Mouse (Mus musculus): ENCODE results near the gene Cd2. TPM values are rescaled to one million over a fixed set of nuclear protein-coding genes. Genes with fewer than 3 reads are reported as not detected.

Cd2 gene
- 0.14 TPM in 1 of 2 replicates, not detected in the other for polyA plus RNA-seq (2015; fragmentation: Nextera tagmentation; extraction: Ambion mirVana)

- Histone ChIP-seq H3K4me1 (no peaks in the 10 kb centered on the region), H3K9me3 (no peaks in the 10 kb centered on the region), H3K27ac (no peak within 1 kb of the TSS), H3K36me3 (no peaks in the 10 kb centered on the region), H3K9ac (no peak within 1 kb of the TSS), H3K4me3 (replicated peaks) (no peak within 1 kb of the TSS), H3K27me3 (replicated peaks) (no peaks in the 10 kb centered on the region), H3K4me2 (no peak within 1 kb of the TSS)
- no peak; the same call in 1 of the 2 replicates for ATAC-seq (ENCODE audit: insufficient read depth, low FRiP score, low read depth)
- 14% methylated on average over 4 of the region's 4 CpGs for WGBS
These were observed at the start of gene Cd2 for GRCm38 (mm10) chr3:101287911-101288311. TSS of gene Cd2 (minus strand) at chr3:101287939.

- H3K4me1 ChIP-seq = no peaks in the 10 kb centered on the region
- H3K36me3 ChIP-seq = no peaks in the 10 kb centered on the region
- H3K4me3 ChIP-seq (replicated peaks) = no peak overlapping the region
- WGBS = 79% methylated on average over 7 of the region's 7 CpGs
- H3K27ac ChIP-seq = no peak overlapping the region
- no peak for ATAC-seq (ENCODE audit: insufficient read depth, low FRiP score, low read depth)
- no peak overlapping the region for H3K9ac ChIP-seq
- H3K4me2 ChIP-seq = no peak overlapping the region
- no peaks in the 10 kb centered on the region for H3K27me3 ChIP-seq (replicated peaks)
- no peaks in the 10 kb centered on the region for H3K9me3 ChIP-seq
These were observed 40.9 kb upstream of the Cd2 start for GRCm38 (mm10) chr3:101328617-101329016.

- Histone ChIP-seq H3K36me3 (no peaks in the 10 kb centered on the region), H3K27ac (no peak overlapping the region), H3K4me2 (no peak overlapping the region), H3K4me3 (replicated peaks) (no peak overlapping the region), H3K9ac (no peak overlapping the region), H3K4me1 (no peaks in the 10 kb centered on the region), H3K27me3 (replicated peaks) (no peaks in the 10 kb centered on the region), H3K9me3 (no peaks in the 10 kb centered on the region)
- WGBS = 84% methylated on average over 2 of the region's 2 CpGs
- ATAC-seq (ENCODE audit: insufficient read depth, low FRiP score, low read depth) = no peak
These were observed 39.5 kb upstream of the Cd2 start for GRCm38 (mm10) chr3:101327248-101327647.

GRCm38 (mm10) chr3:101322437-101322836 is 34.7 kb upstream of the Cd2 start:
- no peaks in the 10 kb centered on the region for H3K27me3 ChIP-seq (replicated peaks)
- no peak overlapping the region for H3K27ac ChIP-seq
- H3K4me1 ChIP-seq = no peaks in the 10 kb centered on the region
- no peak overlapping the region for H3K4me3 ChIP-seq (replicated peaks)
- no peak for ATAC-seq (ENCODE audit: insufficient read depth, low FRiP score, low read depth)
- no peaks in the 10 kb centered on the region for H3K36me3 ChIP-seq
- H3K9ac ChIP-seq = no peak overlapping the region
- WGBS = 79% methylated on average over 10 of the region's 10 CpGs
- H3K9me3 ChIP-seq = no peaks in the 10 kb centered on the region
- no peak overlapping the region for H3K4me2 ChIP-seq

GRCm38 (mm10) chr3:101320874-101321273 is 33.1 kb upstream of the Cd2 start:
- no peaks in the 10 kb centered on the region for H3K27me3 ChIP-seq (replicated peaks)
- H3K9ac ChIP-seq = no peak overlapping the region
- ATAC-seq (ENCODE audit: insufficient read depth, low FRiP score, low read depth) = no peak
- WGBS = 42% methylated on average over 7 of the region's 7 CpGs
- H3K4me2 ChIP-seq = no peak overlapping the region
- H3K4me1 ChIP-seq = no peaks in the 10 kb centered on the region
- no peaks in the 10 kb centered on the region for H3K36me3 ChIP-seq
- H3K9me3 ChIP-seq = no peaks in the 10 kb centered on the region
- no peak overlapping the region for H3K4me3 ChIP-seq (replicated peaks)
- H3K27ac ChIP-seq = no peak overlapping the region

- ATAC-seq (ENCODE audit: insufficient read depth, low FRiP score, low read depth) = no peak
- H3K9ac ChIP-seq = no peak overlapping the region
- no peak overlapping the region for H3K4me2 ChIP-seq
- no peaks in the 10 kb centered on the region for H3K4me1 ChIP-seq
- H3K27ac ChIP-seq = no peak overlapping the region
- no peaks in the 10 kb centered on the region for H3K9me3 ChIP-seq
- H3K4me3 ChIP-seq (replicated peaks) = no peak overlapping the region
- H3K27me3 ChIP-seq (replicated peaks) = no peaks in the 10 kb centered on the region
- H3K36me3 ChIP-seq = no peaks in the 10 kb centered on the region
- 80% methylated on average over 6 of the region's 6 CpGs for WGBS
These were observed 30.9 kb upstream of the Cd2 start for GRCm38 (mm10) chr3:101318516-101319170.

- WGBS = 68% methylated on average over 6 of the region's 6 CpGs
- Histone ChIP-seq H3K36me3 (no peaks in the 10 kb centered on the region), H3K9me3 (no peaks in the 10 kb centered on the region), H3K27ac (no peak overlapping the region), H3K9ac (no peak overlapping the region), H3K4me1 (no peaks in the 10 kb centered on the region), H3K4me2 (no peak overlapping the region), H3K4me3 (replicated peaks) (no peak overlapping the region), H3K27me3 (replicated peaks) (no peaks in the 10 kb centered on the region)
- ATAC-seq (ENCODE audit: insufficient read depth, low FRiP score, low read depth) = no peak
These were observed 30.4 kb upstream of the Cd2 start for GRCm38 (mm10) chr3:101318115-101318514.

GRCm38 (mm10) chr3:101314954-101315353 is 27.2 kb upstream of the Cd2 start:
- WGBS = 79% methylated on average over 6 of the region's 6 CpGs
- no peak for ATAC-seq (ENCODE audit: insufficient read depth, low FRiP score, low read depth)
- H3K9me3 ChIP-seq = no peaks in the 10 kb centered on the region
- no peak overlapping the region for H3K9ac ChIP-seq
- no peaks in the 10 kb centered on the region for H3K36me3 ChIP-seq
- no peak overlapping the region for H3K4me3 ChIP-seq (replicated peaks)
- H3K27ac ChIP-seq = no peak overlapping the region
- H3K4me2 ChIP-seq = no peak overlapping the region
- no peaks in the 10 kb centered on the region for H3K27me3 ChIP-seq (replicated peaks)
- H3K4me1 ChIP-seq = no peaks in the 10 kb centered on the region

- Histone ChIP-seq H3K27ac (no peak overlapping the region), H3K4me2 (no peak overlapping the region), H3K9me3 (no peaks in the 10 kb centered on the region), H3K4me1 (no peaks in the 10 kb centered on the region), H3K27me3 (replicated peaks) (no peaks in the 10 kb centered on the region), H3K36me3 (no peaks in the 10 kb centered on the region), H3K9ac (no peak overlapping the region), H3K4me3 (replicated peaks) (no peak overlapping the region)
- WGBS = 71% methylated on average over 8 of the region's 8 CpGs
- no peak for ATAC-seq (ENCODE audit: insufficient read depth, low FRiP score, low read depth)
These were observed 25.7 kb upstream of the Cd2 start for GRCm38 (mm10) chr3:101313266-101314051.

GRCm38 (mm10) chr3:101310977-101311376 is 23.2 kb upstream of the Cd2 start:
- no peaks in the 10 kb centered on the region for H3K36me3 ChIP-seq
- no peak for ATAC-seq (ENCODE audit: insufficient read depth, low FRiP score, low read depth)
- WGBS = 54% methylated on average over 9 of the region's 9 CpGs
- H3K9me3 ChIP-seq = no peaks in the 10 kb centered on the region
- H3K9ac ChIP-seq = no peak overlapping the region
- no peaks in the 10 kb centered on the region for H3K27me3 ChIP-seq (replicated peaks)
- H3K27ac ChIP-seq = no peak overlapping the region
- H3K4me1 ChIP-seq = no peaks in the 10 kb centered on the region
- H3K4me3 ChIP-seq (replicated peaks) = no peak overlapping the region
- H3K4me2 ChIP-seq = no peak overlapping the region

GRCm38 (mm10) chr3:101309626-101310025 is 21.9 kb upstream of the Cd2 start:
- Histone ChIP-seq H3K9me3 (no peaks in the 10 kb centered on the region), H3K36me3 (no peaks in the 10 kb centered on the region), H3K27ac (no peak overlapping the region), H3K4me1 (no peaks in the 10 kb centered on the region), H3K4me2 (no peak overlapping the region), H3K9ac (no peak overlapping the region), H3K4me3 (replicated peaks) (no peak overlapping the region), H3K27me3 (replicated peaks) (no peaks in the 10 kb centered on the region)
- ATAC-seq (ENCODE audit: insufficient read depth, low FRiP score, low read depth) = no peak
- WGBS = 57% methylated on average over 3 of the region's 3 CpGs

GRCm38 (mm10) chr3:101306090-101306489 is 18.4 kb upstream of the Cd2 start:
- no peaks in the 10 kb centered on the region for H3K9me3 ChIP-seq

More at GRCm38 (mm10) chr3:101306090-101306489, 18.4 kb upstream of the Cd2 start:
- Histone ChIP-seq H3K4me2 (no peak overlapping the region), H3K9ac (no peak overlapping the region), H3K4me3 (replicated peaks) (no peak overlapping the region), H3K27me3 (replicated peaks) (no peaks in the 10 kb centered on the region), H3K27ac (no peak overlapping the region), H3K36me3 (no peaks in the 10 kb centered on the region), H3K4me1 (no peaks in the 10 kb centered on the region)
- ATAC-seq (ENCODE audit: insufficient read depth, low FRiP score, low read depth) = no peak
- 54% methylated on average over 9 of the region's 9 CpGs for WGBS

All from stomach, embryonic 15.5 days (tissue).